Mouse (Mus musculus) frontal cortex, postnatal 36 days (tissue): Measurements from ENCODE around the gene Arl8a.

ENCODE experiments used
- DNase-seq, 2 experiments: peaks; one replicate each; pipeline ENCODE4 v3.0.0; 2022; ENCODE audit warnings: low spot score in 2 of 2

Gene Arl8a

DNA sequence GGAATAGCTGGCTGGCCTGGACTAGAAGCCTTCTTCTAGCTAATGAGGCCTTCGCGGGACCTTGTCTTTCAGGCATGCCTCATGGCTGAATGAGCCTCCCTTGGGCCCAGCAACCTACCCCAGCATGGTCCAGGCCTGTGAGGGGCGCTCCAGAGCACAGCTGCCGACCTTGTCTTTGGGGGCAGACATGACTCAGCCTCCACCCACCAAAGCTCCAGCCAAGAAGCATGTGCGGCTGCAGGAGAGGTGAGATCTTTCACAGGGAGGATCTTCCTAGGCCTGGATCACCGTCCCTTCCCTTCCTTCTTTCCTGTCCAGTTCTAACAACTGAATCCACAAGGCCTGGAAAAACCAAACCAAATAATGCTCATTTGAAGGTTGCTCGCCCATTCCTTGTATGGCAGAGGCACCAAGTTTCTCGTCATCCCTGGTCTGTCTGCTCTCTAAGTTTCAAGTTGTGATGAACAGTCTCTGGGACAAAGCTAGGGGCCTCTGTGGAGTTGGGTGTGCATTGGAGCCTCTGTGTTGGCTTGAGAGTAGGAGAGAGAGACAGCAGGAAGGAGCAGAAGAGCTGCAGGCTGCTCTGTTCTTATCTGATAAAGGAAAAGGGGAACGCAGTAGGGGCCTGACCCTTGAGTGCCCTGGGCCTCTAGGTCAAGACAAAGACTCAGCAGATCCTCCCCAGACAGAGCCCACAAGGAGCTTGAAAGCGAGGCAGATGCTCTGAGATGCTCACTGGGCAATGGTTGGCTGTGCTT, 12.8 kb upstream of the Arl8a start:
- no peak for DNase-seq

DNA sequence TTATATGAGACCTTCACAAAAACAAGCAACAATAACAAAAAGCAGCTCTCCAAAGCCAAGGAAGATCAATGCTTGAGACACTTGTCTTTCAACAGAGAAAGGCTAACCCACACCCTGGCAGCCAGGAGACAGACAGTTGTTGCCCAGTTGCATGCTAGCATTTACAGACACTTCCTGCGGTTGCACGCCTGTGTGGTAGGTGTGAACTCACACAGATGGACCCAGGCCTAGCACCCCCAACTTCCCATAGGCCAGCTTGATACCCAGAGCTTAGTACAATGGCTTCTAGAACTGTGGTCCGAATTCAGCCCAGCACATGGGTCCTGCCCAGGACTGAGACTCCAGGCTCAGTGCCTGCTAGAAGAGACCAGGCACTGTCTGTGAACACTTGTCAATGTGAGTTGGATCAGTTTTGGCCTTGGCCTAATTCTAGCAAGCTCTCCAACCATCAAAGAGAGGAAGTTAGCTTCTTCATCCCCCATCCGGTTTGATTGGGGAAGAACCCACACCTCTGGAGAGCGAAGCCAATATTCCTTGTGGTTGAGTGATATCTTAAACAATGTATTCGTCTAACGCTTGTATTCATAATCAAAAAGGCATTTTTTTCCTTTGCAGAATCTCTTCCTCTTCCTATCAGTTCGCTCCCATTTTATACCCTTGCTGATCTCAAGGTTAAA, 11.4 kb upstream of the Arl8a start:
- no peak for DNase-seq

- DNase-seq = peak; percentile 61 to 75
Measured at GRCm38 (mm10) chr1:135136500-135136899, 10.1 kb upstream of the Arl8a start.

DNA sequence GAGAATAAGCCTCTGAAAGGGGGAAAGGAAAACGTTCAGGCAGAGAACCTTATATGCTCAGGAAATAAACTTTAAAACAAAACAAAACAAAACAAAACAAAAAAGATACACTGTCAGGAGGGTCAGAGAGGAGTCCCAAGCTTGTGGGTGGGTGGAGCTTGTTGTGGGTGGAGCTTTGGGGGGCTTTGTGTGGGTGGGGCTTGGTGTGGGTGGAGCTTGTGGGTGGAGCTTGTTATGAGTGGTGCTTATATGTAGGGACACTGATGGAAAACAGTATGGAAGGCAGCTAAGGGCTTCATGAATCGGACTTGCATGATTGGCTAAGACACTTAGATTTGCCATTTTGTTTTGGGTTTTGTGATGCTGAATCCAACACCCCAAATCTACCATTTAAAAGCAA, 6.7 kb upstream of the Arl8a start:
- DNase-seq = no peak

DNA sequence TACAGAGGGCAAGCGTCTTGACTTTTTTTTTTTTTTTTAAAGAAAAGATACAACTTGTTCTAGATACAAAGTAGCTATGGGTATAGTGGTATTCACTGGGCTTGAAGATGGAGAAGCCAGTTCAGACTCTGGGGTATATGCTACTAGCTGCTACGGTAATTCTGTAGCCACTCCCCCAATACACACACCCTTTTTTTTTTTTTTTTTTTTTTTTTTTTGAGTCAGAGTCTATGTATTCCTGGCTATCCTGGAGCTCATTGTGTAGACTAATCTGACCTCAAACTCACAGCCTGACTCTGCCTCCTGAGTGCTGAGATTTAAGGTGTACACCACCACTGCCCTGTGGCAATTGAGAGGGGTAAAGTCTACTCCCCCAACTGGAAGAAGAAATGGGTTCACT, 4.2 kb upstream of the Arl8a start:
- no peak for DNase-seq

DNA sequence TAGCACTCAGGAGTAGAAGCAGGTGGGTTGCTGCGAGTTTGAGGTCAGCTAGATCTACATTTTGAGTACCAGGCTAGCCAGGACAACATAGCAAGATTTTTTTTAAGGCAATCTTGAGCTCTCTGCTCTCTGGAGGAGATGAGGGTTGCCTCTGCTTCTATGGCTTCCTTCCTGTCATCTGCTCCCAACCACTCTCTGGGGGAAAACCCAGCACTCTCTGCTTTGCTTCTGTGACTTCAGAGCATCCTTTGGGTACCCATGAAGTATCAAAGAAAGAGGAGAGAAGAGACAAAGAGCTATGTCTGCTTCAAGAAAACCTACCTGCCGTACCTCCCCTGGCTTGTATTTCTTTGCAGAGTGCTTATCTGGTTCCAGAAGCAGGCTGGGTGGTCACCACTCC, 2.7 kb upstream of the Arl8a start:
- DNase-seq = no peak

- peak; percentile 77 to 79 for DNase-seq
Measured at GRCm38 (mm10) chr1:135146946-135147701, 500 bp downstream of the Arl8a start.

DNA sequence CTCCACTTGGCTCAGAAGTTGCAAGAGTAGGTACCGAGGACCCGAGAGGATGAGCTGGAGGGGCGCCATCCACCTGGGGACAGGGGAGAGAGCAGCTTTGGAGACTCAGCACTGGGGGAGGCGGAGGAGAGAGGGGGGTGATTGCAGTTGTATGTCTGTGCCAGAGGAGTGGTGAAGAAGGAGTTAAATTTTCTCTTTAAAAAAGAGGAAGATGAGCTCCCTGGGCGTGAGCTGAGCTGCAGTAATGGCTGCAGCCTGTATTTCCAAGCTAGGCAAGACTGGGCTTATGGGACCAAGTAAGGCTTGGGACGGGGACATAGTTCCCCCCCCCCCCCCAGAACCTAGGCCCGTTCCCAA, 1.1 kb downstream of the Arl8a start:
- no peak for DNase-seq

GRCm38 (mm10) chr1:135148476-135148875, 1.9 kb downstream of the Arl8a start:
- no peak for DNase-seq

DNA sequence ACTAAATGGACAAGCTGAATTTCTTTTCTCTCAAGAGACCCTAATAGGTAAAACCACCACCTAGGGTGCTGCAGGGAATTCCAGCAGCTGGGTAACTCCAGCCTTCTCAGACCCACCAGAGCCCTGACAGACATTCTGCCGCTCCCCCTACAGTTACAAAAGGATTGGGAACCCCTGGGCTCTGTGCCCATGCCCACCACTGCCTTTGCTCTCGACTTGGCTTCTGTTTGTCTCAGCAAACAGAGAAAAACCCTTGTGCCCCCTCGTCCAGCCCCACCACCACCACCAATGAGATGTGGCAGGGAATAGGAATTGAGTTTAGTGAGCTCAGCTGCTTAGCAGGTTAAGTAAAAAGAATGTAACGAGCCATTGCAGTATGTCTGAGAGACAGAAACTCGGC, 2.4 kb downstream of the Arl8a start:
- no peak for DNase-seq

DNA sequence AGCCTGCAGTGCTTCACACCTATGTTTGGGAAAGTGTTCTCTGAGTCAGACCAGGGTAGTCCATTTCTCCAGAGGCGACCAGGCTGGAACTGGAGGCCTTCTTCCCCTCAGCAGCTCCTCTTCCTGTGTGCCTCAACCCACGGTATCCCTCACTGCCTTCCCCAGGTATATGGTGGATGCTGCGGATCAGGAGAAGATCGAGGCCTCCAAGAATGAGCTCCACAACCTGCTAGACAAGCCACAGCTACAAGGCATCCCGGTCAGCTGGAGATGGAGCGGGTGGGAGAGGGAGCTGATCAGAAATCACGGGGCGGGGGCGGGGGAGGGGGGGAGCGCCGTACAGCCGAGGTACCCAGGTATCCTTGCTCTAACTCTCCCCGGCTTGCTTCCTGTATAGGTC, 7.4 kb downstream of the Arl8a start:
- DNase-seq = no peak

DNA sequence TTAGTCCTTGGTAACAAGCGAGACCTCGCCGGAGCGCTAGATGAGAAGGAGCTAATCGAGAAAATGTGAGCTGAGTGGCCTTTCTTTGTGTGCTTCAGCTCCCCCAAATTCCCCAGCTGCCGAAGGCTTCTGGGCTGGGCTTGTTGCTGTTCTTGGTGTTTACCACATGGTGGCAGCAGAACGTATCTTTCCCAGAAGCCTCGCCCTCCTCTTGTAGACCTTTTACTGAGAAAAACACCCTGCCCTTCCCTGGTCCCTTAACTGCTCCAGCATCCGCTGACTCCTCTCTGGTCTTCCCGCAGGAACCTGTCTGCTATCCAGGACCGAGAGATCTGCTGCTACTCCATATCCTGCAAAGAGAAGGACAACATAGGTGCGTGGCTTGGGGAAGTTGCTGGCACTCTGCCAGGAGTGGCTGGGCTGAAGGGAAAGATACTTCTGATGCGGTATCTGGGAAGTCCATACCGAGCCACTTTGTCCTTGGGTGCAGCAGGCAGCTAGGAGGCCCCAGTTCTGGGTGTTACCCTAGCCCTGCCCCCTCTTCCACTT, 7.9 kb downstream of the Arl8a start:
- DNase-seq = peak; percentile 83 to 90

DNA sequence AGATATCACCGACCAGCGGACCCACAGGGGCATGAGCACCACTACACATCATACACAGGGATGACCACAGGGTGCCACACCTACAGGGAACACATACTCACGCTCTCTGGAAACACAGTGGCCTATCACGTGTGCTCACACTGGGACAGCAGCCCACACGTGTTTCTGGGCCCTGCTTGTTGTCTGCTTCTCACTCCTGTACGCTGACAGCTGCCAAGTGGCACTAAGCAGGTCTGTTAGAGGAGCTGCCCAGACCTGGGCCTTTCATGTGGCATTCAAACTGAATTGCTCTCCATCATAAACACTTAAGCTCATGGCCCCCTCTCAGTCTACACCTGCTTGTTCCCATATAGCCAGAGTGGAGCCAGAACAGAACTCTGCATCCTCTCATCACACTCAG, 9.7 kb downstream of the Arl8a start:
- DNase-seq = no peak

GRCm38 (mm10) chr1:135158633-135159032, 12.0 kb downstream of the Arl8a start:
- no peak for DNase-seq

GRCm38 (mm10) chr1:135159074-135159473, 12.4 kb downstream of the Arl8a start:
- peak in 1 of 2 experiments; percentile 59 for DNase-seq

DNA sequence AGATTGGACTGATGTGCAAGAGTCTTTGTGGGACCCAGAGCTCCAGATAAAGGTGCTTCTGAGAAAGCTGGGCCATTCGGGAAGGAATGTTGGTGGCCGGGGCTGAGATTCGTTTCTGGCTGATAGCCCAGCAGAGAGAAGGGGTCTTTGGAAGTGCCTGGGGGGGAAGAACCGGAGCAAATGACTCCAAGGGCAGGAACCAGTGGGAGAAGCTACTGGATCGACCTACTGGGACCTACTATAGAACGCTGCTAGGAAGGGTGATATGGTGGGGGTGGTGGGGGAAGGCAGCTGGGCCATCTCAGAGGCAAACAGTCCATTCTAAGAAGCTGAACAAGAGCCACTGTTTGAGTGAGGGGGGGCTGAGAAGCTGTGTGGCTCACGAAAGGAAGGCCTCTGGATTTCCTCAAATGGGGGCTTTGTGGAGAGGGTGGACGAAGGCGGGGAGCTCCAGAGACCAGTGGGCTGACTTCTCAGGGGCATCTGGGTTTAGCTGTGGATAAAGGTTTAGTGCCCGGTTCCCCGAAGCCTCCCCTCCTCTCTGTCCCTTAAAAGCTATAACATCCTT, 13.0 kb downstream of the Arl8a start:
- DNase-seq = no peak

GRCm38 (mm10) chr1:135160411-135161050, 13.9 kb downstream of the Arl8a start:
- DNase-seq = no peak

- peak in 1 of 2 experiments; percentile 63 for DNase-seq
Measured at GRCm38 (mm10) chr1:135162720-135163119, 16.1 kb downstream of the Arl8a start.

DNA sequence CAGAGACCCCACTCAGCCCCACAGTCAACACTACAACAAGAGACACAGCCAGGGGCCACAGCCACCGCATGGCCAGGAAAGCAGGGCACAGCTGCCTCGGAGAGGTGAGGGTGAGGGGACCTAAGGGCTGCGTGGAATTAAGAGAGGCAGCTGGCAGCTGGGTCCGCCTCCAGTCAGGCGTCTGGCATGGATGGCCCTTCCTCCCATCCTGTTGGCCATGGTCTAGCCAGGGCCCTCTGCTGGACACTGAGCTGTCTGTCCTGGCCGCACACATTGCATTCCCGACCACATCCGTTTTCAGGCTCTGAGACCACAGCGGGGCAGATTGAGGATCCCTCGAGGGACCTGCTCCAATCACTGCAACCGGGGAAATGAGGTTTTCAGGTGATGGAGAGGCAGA, 20.8 kb downstream of the Arl8a start, which contains the start of gene Gpr37l1:
TSS of gene Gpr37l1 (minus strand) at position 247 of the 400 bp plus-strand sequence.
- no peak for DNase-seq

GRCm38 (mm10) chr1:135168453-135169200, 22.0 kb downstream of the Arl8a start:
- DNase-seq = no peak
